Mouse (Mus musculus) myocyte (in vitro differentiated cells): ENCODE data around the gene Ldb1. TPM values are rescaled to one million over a fixed set of nuclear protein-coding genes. Genes with fewer than 3 reads are reported as not detected.

Experiments used
- H3K27me3 ChIP-seq: one replicate; pipeline ENCODE4 v1.6.1; 2011; ENCODE audit not compliant: control insufficient read depth, insufficient read depth, insufficient read length
- H3K36me3 ChIP-seq: one replicate; pipeline ENCODE4 v1.6.1; 2011; ENCODE audit not compliant: control insufficient read depth, insufficient read depth
- H3K4me2 ChIP-seq: one replicate; pipeline ENCODE4 v1.6.1; 2011; ENCODE audit warnings: low read depth, control low read depth
- H3K4me3 ChIP-seq: one replicate; pipeline ENCODE4 v1.5.1; 2011; ENCODE audit warnings: mild to moderate bottlenecking, control low read depth, moderate library complexity
- H3K79me2 ChIP-seq: one replicate; pipeline ENCODE4 v1.6.1; 2011; ENCODE audit not compliant: control insufficient read depth, insufficient read depth
- H3ac ChIP-seq: one replicate; pipeline ENCODE4 v1.6.1; 2011; ENCODE audit not compliant: control insufficient read depth, insufficient read length
- CEBPB ChIP-seq: IDR thresholded peaks from 2 replicates; pipeline ENCODE4 v1.6.1; 2011; ENCODE audit warnings: mild to moderate bottlenecking, moderate library complexity; ENCODE audit not compliant: poor library complexity, insufficient read depth, severe bottlenecking
- E2F4 ChIP-seq: IDR thresholded peaks from one replicate; pipeline ENCODE4 v1.6.1; 2011; ENCODE audit warnings: mild to moderate bottlenecking, control low read depth, moderate library complexity; ENCODE audit not compliant: insufficient read depth
- MAX ChIP-seq: IDR thresholded peaks from one replicate; pipeline ENCODE4 v1.6.1; 2011; ENCODE audit warnings: low read depth, mild to moderate bottlenecking, control low read depth
- MYOD1 ChIP-seq, 3 experiments: IDR thresholded peaks; one replicate each; pipeline ENCODE4 v1.6.1; 2011; ENCODE audit warnings: control low read depth in 2 of 3, low read depth in 2 of 3, mild to moderate bottlenecking in 2 of 3, moderate library complexity in 1 of 3; ENCODE audit not compliant: insufficient read length in 2 of 3, control insufficient read depth in 1 of 3
- MYOG ChIP-seq, 3 experiments: IDR thresholded peaks; one replicate each; pipeline ENCODE4 v1.6.1; 2011; ENCODE audit warnings: control low read depth in 2 of 3, low read depth in 2 of 3, mild to moderate bottlenecking in 2 of 3; ENCODE audit not compliant: insufficient read length in 2 of 3, control insufficient read depth in 1 of 3, insufficient read depth in 1 of 3
- POLR2A ChIP-seq: IDR thresholded peaks from one replicate; pipeline ENCODE4 v1.6.1; 2011; ENCODE audit warnings: low read depth, mild to moderate bottlenecking, control low read depth, moderate library complexity; ENCODE audit not compliant: insufficient read length
- POLR2AphosphoS2 ChIP-seq: IDR thresholded peaks from one replicate; pipeline ENCODE4 v1.6.1; 2011; ENCODE audit warnings: low read depth, control low read depth; ENCODE audit not compliant: insufficient read length
- REST ChIP-seq: IDR thresholded peaks from one replicate; pipeline ENCODE4 v1.6.1; 2011; ENCODE audit warnings: mild to moderate bottlenecking, control low read depth, moderate library complexity; ENCODE audit not compliant: insufficient read depth, insufficient read length
- SRF ChIP-seq: IDR thresholded peaks from one replicate; pipeline ENCODE4 v1.6.1; 2011; ENCODE audit warnings: low read depth; ENCODE audit not compliant: control insufficient read depth, insufficient read length
- TCF12 ChIP-seq: IDR thresholded peaks from one replicate; pipeline ENCODE4 v1.6.1; 2011; ENCODE audit warnings: mild to moderate bottlenecking, control low read depth; ENCODE audit not compliant: poor library complexity, insufficient read depth, severe bottlenecking
- TCF3 ChIP-seq: IDR thresholded peaks from one replicate; pipeline ENCODE4 v1.6.1; 2011; ENCODE audit warnings: low read depth, control low read depth; ENCODE audit not compliant: insufficient read length
- USF1 ChIP-seq: IDR thresholded peaks from one replicate; pipeline ENCODE4 v1.6.1; 2011; ENCODE audit warnings: low read depth, mild to moderate bottlenecking, control low read depth, moderate library complexity
- polyA plus RNA-seq: library from polyadenylated mRNA; unstranded; fragments of >200 nt; fragmentation: generic; extraction: Trizol; gene quantifications from one replicate; pipeline ENCODE4 v1.2.1, GENCODE M21; 2012; ENCODE audit warnings: missing spikeins

The Ldb1 gene
- polyA plus RNA-seq, 1 experiment: 68.7 TPM

- peak overlapping the region; percentile 42 for H3K4me3 ChIP-seq
- H3K4me2 ChIP-seq: peak overlapping the region; percentile 98
- no peaks in the 10 kb centered on the region for H3K27me3 ChIP-seq
- no peak for TF ChIP-seq SRF
- no peak for TF ChIP-seq REST
- no peak for TF ChIP-seq TCF3
- no peak for TF ChIP-seq TCF12
- no peak for TF ChIP-seq E2F4
- no peak for TF ChIP-seq POLR2A
- no peak for TF ChIP-seq USF1
- TF ChIP-seq POLR2AphosphoS2: no peak
- peaks cover 21% of the 10 kb centered on the region for H3K36me3 ChIP-seq
- H3ac ChIP-seq: peak overlapping the region; percentile 4
- peaks cover 73% of the 10 kb centered on the region for H3K79me2 ChIP-seq
These were observed 6.2 kb downstream of the Ldb1 start for GRCm38 (mm10) chr19:46038851-46039260.

GRCm38 (mm10) chr19:46037925-46038850 is 6.8 kb downstream of the Ldb1 start:
- TF ChIP-seq POLR2AphosphoS2 (no peak), POLR2A (no peak), REST (no peak), E2F4 (no peak), TCF12 (no peak), CEBPB (no peak), TCF3 (no peak), MYOD1 (IDR thresholded peaks at IDR 0.05; ENCODE audit: control insufficient read depth in 1 of 3, insufficient read length in 2 of 3, low read depth in 2 of 3) (no peak), SRF (no peak), MYOG (IDR thresholded peaks at IDR 0.05; ENCODE audit: control insufficient read depth in 1 of 3, insufficient read depth in 1 of 3, insufficient read length in 2 of 3, low read depth in 2 of 3) (no peak), MAX (no peak), USF1 (no peak)
- peaks cover 26% of the 10 kb centered on the region for H3K36me3 ChIP-seq
- H3ac ChIP-seq: no peak overlapping the region
- H3K27me3 ChIP-seq: no peaks in the 10 kb centered on the region
- peak overlapping the region; percentile 98 for H3K4me2 ChIP-seq
- peaks cover 66% of the 10 kb centered on the region for H3K79me2 ChIP-seq
- H3K4me3 ChIP-seq: peak overlapping the region; percentile 42

- no peak overlapping the region for H3ac ChIP-seq
- no peak overlapping the region for H3K4me3 ChIP-seq
- H3K36me3 ChIP-seq: peaks cover 26% of the 10 kb centered on the region
- H3K27me3 ChIP-seq: no peaks in the 10 kb centered on the region
- H3K4me2 ChIP-seq: peak overlapping the region; percentile 98
- H3K79me2 ChIP-seq: peaks cover 58% of the 10 kb centered on the region
- TF ChIP-seq TCF12 (no peak), MAX (no peak), MYOG (IDR thresholded peaks at IDR 0.05; ENCODE audit: control insufficient read depth in 1 of 3, insufficient read depth in 1 of 3, insufficient read length in 2 of 3, low read depth in 2 of 3) (no peak), E2F4 (no peak), POLR2AphosphoS2 (no peak), CEBPB (no peak), TCF3 (no peak), MYOD1 (IDR thresholded peaks at IDR 0.05; ENCODE audit: control insufficient read depth in 1 of 3, insufficient read length in 2 of 3, low read depth in 2 of 3) (no peak), REST (no peak), SRF (no peak), POLR2A (no peak), USF1 (no peak)
These were observed 7.6 kb downstream of the Ldb1 start for GRCm38 (mm10) chr19:46037243-46037924.

GRCm38 (mm10) chr19:46036477-46037242 is 8.4 kb downstream of the Ldb1 start:
- no peak overlapping the region for H3ac ChIP-seq
- no peak overlapping the region for H3K4me2 ChIP-seq
- H3K27me3 ChIP-seq: no peaks in the 10 kb centered on the region
- H3K79me2 ChIP-seq: peaks cover 52% of the 10 kb centered on the region
- peaks cover 26% of the 10 kb centered on the region for H3K36me3 ChIP-seq
- H3K4me3 ChIP-seq: no peak overlapping the region
- TF ChIP-seq MAX (no peak), E2F4 (no peak), POLR2A (no peak), CEBPB (no peak)
